Mouse (Mus musculus): ENCODE data around the gene Sec63. TPM values are rescaled to one million over a fixed set of nuclear protein-coding genes. Genes with fewer than 3 reads are reported as not detected.

Sec63 gene
- polyA plus RNA-seq, 2 experiments: 22.6 to 48.9 TPM

GRCm38 (mm10) chr10:42861446-42861845, 100.2 kb downstream of the Sec63 start:
- WGBS: 85% methylated on average over 7 of the region's 7 CpGs
- no peak for ATAC-seq (ENCODE audit: low FRiP score, low read depth)

GRCm38 (mm10) chr10:42862102-42862740, 100.9 kb downstream of the Sec63 start:
- H3K27me3 ChIP-seq (ENCODE audit: control insufficient read depth, insufficient read depth, low read length): no peaks in the 10 kb centered on the region
- peaks cover 31% of the 10 kb centered on the region for H3K4me1 ChIP-seq (ENCODE audit: control insufficient read depth, insufficient read depth, low read length)
- DNase-seq (ENCODE audit: low spot score) (no peak), ATAC-seq (ENCODE audit: low FRiP score, low read depth) (no peak)
- H3K4me3 ChIP-seq (replicated peaks; ENCODE audit: low read length): peak overlapping the region; percentile 24
- H3K27ac ChIP-seq (replicated peaks; ENCODE audit: low read depth, low read length): no peak overlapping the region
- TF ChIP-seq POLR2A (IDR thresholded peaks at IDR 0.05; ENCODE audit: borderline replicate concordance, extremely low read depth, insufficient read depth, insufficient read length): no peak
- H3K9ac ChIP-seq (ENCODE audit: low read depth, low read length, severe bottlenecking): peak overlapping the region; percentile 16; the same call in 1 of the 2 replicates
- no peaks in the 10 kb centered on the region for H3K9me3 ChIP-seq (ENCODE audit: control insufficient read depth, low read length)
- H3K36me3 ChIP-seq (ENCODE audit: control insufficient read depth, insufficient read depth, low read length): no peaks in the 10 kb centered on the region
- H3K4me2 ChIP-seq (replicated peaks; ENCODE audit: low read depth, low read length, severe bottlenecking): peak overlapping the region; percentile 45
- 24% methylated on average over 13 of the region's 13 CpGs for WGBS

More at GRCm38 (mm10) chr10:42861446-42861845, 100.2 kb downstream of the Sec63 start:
- Histone ChIP-seq H3K9me3 (ENCODE audit: control insufficient read depth, low read length) (no peaks in the 10 kb centered on the region), H3K27ac (replicated peaks; ENCODE audit: low read depth, low read length) (no peak overlapping the region), H3K9ac (ENCODE audit: low read depth, low read length, severe bottlenecking) (no peak overlapping the region), H3K4me2 (replicated peaks; ENCODE audit: low read depth, low read length, severe bottlenecking) (no peak overlapping the region), H3K36me3 (ENCODE audit: control insufficient read depth, insufficient read depth, low read length) (no peaks in the 10 kb centered on the region), H3K4me1 (ENCODE audit: control insufficient read depth, insufficient read depth, low read length) (peaks cover 31% of the 10 kb centered on the region), H3K4me3 (replicated peaks; ENCODE audit: low read length) (no peak overlapping the region), H3K27me3 (ENCODE audit: control insufficient read depth, insufficient read depth, low read length) (no peaks in the 10 kb centered on the region)
- DNase-seq (ENCODE audit: low spot score): no peak
- TF ChIP-seq POLR2A (IDR thresholded peaks at IDR 0.05; ENCODE audit: borderline replicate concordance, extremely low read depth, insufficient read depth, insufficient read length): no peak

- H3K4me2 ChIP-seq (replicated peaks; ENCODE audit: low read depth, low read length, severe bottlenecking): peak overlapping the region; percentile 59; the same call in 1 of the 2 replicates
- H3K27me3 ChIP-seq (ENCODE audit: control insufficient read depth, insufficient read depth, low read length): no peaks in the 10 kb centered on the region
- ATAC-seq (ENCODE audit: low FRiP score, low read depth) (no peak), DNase-seq (ENCODE audit: low spot score) (no peak)
- no peak for TF ChIP-seq POLR2A (IDR thresholded peaks at IDR 0.05; ENCODE audit: borderline replicate concordance, extremely low read depth, insufficient read depth, insufficient read length)
- 51% methylated on average over 4 of the region's 4 CpGs for WGBS
- no peak overlapping the region for H3K4me3 ChIP-seq (replicated peaks; ENCODE audit: low read length)
- no peaks in the 10 kb centered on the region for H3K9me3 ChIP-seq (ENCODE audit: control insufficient read depth, low read length)
- H3K27ac ChIP-seq (replicated peaks; ENCODE audit: low read depth, low read length): no peak overlapping the region
- peaks cover 31% of the 10 kb centered on the region for H3K4me1 ChIP-seq (ENCODE audit: control insufficient read depth, insufficient read depth, low read length)
- no peak overlapping the region for H3K9ac ChIP-seq (ENCODE audit: low read depth, low read length, severe bottlenecking)
- no peaks in the 10 kb centered on the region for H3K36me3 ChIP-seq (ENCODE audit: control insufficient read depth, insufficient read depth, low read length)
Measured at GRCm38 (mm10) chr10:42862806-42863205, 101.5 kb downstream of the Sec63 start.

GRCm38 (mm10) chr10:42863621-42864391, 102.5 kb downstream of the Sec63 start:
- no peaks in the 10 kb centered on the region for H3K9me3 ChIP-seq (ENCODE audit: control insufficient read depth, low read length)
- H3K9ac ChIP-seq (ENCODE audit: low read depth, low read length, severe bottlenecking): peak overlapping the region; percentile 12; the same call in 1 of the 2 replicates
- no peak for TF ChIP-seq POLR2A (IDR thresholded peaks at IDR 0.05; ENCODE audit: borderline replicate concordance, extremely low read depth, insufficient read depth, insufficient read length)
- peaks cover 31% of the 10 kb centered on the region for H3K4me1 ChIP-seq (ENCODE audit: control insufficient read depth, insufficient read depth, low read length)
- H3K4me3 ChIP-seq (replicated peaks; ENCODE audit: low read length): peak overlapping the region; percentile 29
- 29% methylated on average over 31 of the region's 31 CpGs for WGBS
- H3K27ac ChIP-seq (replicated peaks; ENCODE audit: low read depth, low read length): peak overlapping the region; percentile 63
- peak overlapping the region; percentile 59 for H3K4me2 ChIP-seq (replicated peaks; ENCODE audit: low read depth, low read length, severe bottlenecking)
- peak; percentile 62 for DNase-seq (ENCODE audit: low spot score)
- no peaks in the 10 kb centered on the region for H3K27me3 ChIP-seq (ENCODE audit: control insufficient read depth, insufficient read depth, low read length)
- no peak for ATAC-seq (ENCODE audit: low FRiP score, low read depth)
- no peaks in the 10 kb centered on the region for H3K36me3 ChIP-seq (ENCODE audit: control insufficient read depth, insufficient read depth, low read length)

- ATAC-seq (ENCODE audit: low FRiP score, low read depth) (0 out of 2 replicates have a peak, but pooled peaks have one; percentile 20), DNase-seq (ENCODE audit: low spot score) (peak; percentile 52)
- Histone ChIP-seq H3K9ac (ENCODE audit: low read depth, low read length, severe bottlenecking) (peak overlapping the region; percentile 12; the same call in 1 of the 2 replicates), H3K4me3 (replicated peaks; ENCODE audit: low read length) (no peak overlapping the region), H3K4me1 (ENCODE audit: control insufficient read depth, insufficient read depth, low read length) (peaks cover 30% of the 10 kb centered on the region), H3K9me3 (ENCODE audit: control insufficient read depth, low read length) (no peaks in the 10 kb centered on the region), H3K27ac (replicated peaks; ENCODE audit: low read depth, low read length) (peak overlapping the region; percentile 63), H3K36me3 (ENCODE audit: control insufficient read depth, insufficient read depth, low read length) (no peaks in the 10 kb centered on the region), H3K4me2 (replicated peaks; ENCODE audit: low read depth, low read length, severe bottlenecking) (peak overlapping the region; percentile 59), H3K27me3 (ENCODE audit: control insufficient read depth, insufficient read depth, low read length) (no peaks in the 10 kb centered on the region)
- 12% methylated on average over 5 of the region's 5 CpGs for WGBS
- TF ChIP-seq POLR2A (IDR thresholded peaks at IDR 0.05; ENCODE audit: borderline replicate concordance, extremely low read depth, insufficient read depth, insufficient read length): no peak
Measured at GRCm38 (mm10) chr10:42864696-42865095, 103.4 kb downstream of the Sec63 start.

Measured in limb, embryonic 14.5 days (tissue).